In the genomic region with DNA sequence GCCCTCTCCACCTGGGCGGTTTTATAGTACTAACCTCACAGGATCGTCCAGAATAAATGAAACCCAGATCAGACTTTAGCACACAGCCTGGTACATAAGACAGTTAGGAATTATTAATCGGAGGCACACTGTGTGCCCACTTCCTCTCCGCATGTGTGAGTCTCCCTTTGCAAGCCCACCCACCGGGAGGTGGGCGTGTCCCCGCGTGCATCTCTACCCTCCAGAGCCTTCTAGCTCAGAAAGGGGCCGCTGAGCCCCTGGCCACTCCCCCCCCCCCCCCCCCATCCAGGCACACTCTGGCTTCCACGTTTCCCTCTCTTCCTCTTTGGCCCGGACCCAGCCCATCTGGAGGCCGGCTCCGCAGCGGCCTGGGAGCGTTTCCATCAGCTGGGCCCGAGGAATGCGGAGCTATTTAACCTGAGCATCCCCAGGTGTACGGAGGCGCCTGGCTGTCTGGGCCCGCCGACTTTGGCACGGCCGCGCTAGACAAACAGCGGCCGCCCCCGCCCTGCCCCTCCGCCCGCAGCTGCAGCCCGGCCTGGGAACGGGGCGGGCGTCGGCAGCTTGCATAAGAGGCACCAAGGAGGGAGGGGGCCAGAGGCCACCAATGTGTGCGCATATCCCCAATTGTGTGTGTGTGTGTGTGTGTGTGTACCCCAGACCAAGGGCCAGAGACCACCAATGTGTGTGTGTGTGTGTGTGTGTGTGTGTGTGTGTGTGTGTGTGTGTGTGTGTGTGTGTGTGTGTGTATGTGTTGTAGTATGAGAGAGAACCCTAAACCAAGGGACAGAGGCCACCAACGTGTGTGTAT, we compare ENCODE assay signal across 8 mouse cellular contexts. TPM values are rescaled to one million over a fixed set of nuclear protein-coding genes. Genes with fewer than 3 reads are reported as not detected.
DNase-seq lines count a peak whose midpoint lies in the region; ATAC-seq and TF ChIP-seq lines count a peak whose summit lies in the region.

No protein-coding gene starts in this region.

- H3K4me3 ChIP-seq in embryonic facial prominence, embryonic 13.5 days, result peak overlapping the region; percentile 86
- H3K4me3 ChIP-seq in heart, embryonic 13.5 days, result peak overlapping the region; percentile 84
- H3K4me3 ChIP-seq in kidney, postnatal 0 days (replicated peaks; ENCODE audit: low read depth, low read length), result peak overlapping the region; percentile 86

- H3K27ac ChIP-seq in embryonic facial prominence, embryonic 13.5 days, result peak overlapping the region; percentile 97
- H3K27ac ChIP-seq in heart, embryonic 13.5 days (replicated peaks), result peak overlapping the region; percentile 95
- peak overlapping the region; percentile 93 for H3K27ac ChIP-seq in kidney, postnatal 0 days

- no peaks in the 10 kb centered on the region for H3K27me3 ChIP-seq in embryonic facial prominence, embryonic 13.5 days
- no peaks in the 10 kb centered on the region for H3K27me3 ChIP-seq in heart, embryonic 13.5 days (replicated peaks)
- H3K27me3 ChIP-seq in kidney, postnatal 0 days (ENCODE audit: insufficient read depth, low read length), result no peaks in the 10 kb centered on the region

- no peaks in the 10 kb centered on the region for H3K36me3 ChIP-seq in embryonic facial prominence, embryonic 13.5 days
- H3K36me3 ChIP-seq in heart, embryonic 13.5 days, result no peaks in the 10 kb centered on the region
- H3K36me3 ChIP-seq in kidney, postnatal 0 days (ENCODE audit: insufficient read depth, low read length), result no peaks in the 10 kb centered on the region

- peak; percentile 78 for ATAC-seq in embryonic facial prominence, embryonic 13.5 days (ENCODE audit: insufficient number of reproducible peaks, insufficient read depth, low FRiP score, low TSS enrichment, low read depth)
- 0 out of 2 replicates have a peak, but pooled peaks have one; percentile 22 for ATAC-seq in heart, embryonic 13.5 days (ENCODE audit: extremely low read depth, insufficient number of reproducible peaks, low FRiP score, low TSS enrichment)
- peak; percentile 70 for ATAC-seq in kidney, postnatal 0 days (replicated peaks; ENCODE audit: low FRiP score, low read depth)
- ATAC-seq in erythroid progenitor cell, adult 5-6 weeks (replicated peaks; ENCODE audit: low FRiP score, poor library complexity, severe bottlenecking), result no peak

- DNase-seq in CD4-positive helper T cell, adult 2 months (ENCODE audit: low read depth, low spot score), result peak; percentile 49
- DNase-seq in R1 (ENCODE audit: low read depth, low spot score), result peak; percentile 65
- DNase-seq in kidney, postnatal 0 days (ENCODE audit: low spot score), result peak; percentile 89
- peak; percentile 78 for DNase-seq in lung, postnatal 25 days (ENCODE audit: low spot score)
- DNase-seq in skeletal muscle tissue, adult 2 months (ENCODE audit: low read depth, low spot score), result peak; percentile 62

- under 1% methylated on average over 36 of the region's 36 CpGs for WGBS in embryonic facial prominence, embryonic 13.5 days
- WGBS in heart, embryonic 13.5 days, result 2% methylated on average over 31 of the region's 36 CpGs
- WGBS in kidney, postnatal 0 days, result under 1% methylated on average over 36 of the region's 36 CpGs

- H3K9me3 ChIP-seq in embryonic facial prominence, embryonic 13.5 days, result no peaks in the 10 kb centered on the region
- no peaks in the 10 kb centered on the region for H3K9me3 ChIP-seq in heart, embryonic 13.5 days
- no peaks in the 10 kb centered on the region for H3K9me3 ChIP-seq in kidney, postnatal 0 days (replicated peaks; ENCODE audit: low read length)

- H3K4me2 ChIP-seq in embryonic facial prominence, embryonic 13.5 days, result peak overlapping the region; percentile 95
- peak overlapping the region; percentile 88 for H3K4me2 ChIP-seq in heart, embryonic 13.5 days
- H3K4me2 ChIP-seq in kidney, postnatal 0 days (ENCODE audit: low read length), result peak overlapping the region; percentile 74

- H3K4me1 ChIP-seq in embryonic facial prominence, embryonic 13.5 days, result peaks cover 64% of the 10 kb centered on the region
- peaks cover 69% of the 10 kb centered on the region for H3K4me1 ChIP-seq in heart, embryonic 13.5 days
- H3K4me1 ChIP-seq in kidney, postnatal 0 days (replicated peaks; ENCODE audit: insufficient read depth, low read length), result peaks cover 29% of the 10 kb centered on the region

- TF ChIP-seq CTCF in kidney, postnatal 0 days (IDR thresholded peaks at IDR 0.05; ENCODE audit: low read depth), result no peak

- H3K9ac ChIP-seq in embryonic facial prominence, embryonic 13.5 days, result peak overlapping the region; percentile 97
- peak overlapping the region; percentile 96 for H3K9ac ChIP-seq in heart, embryonic 13.5 days
- peak overlapping the region; percentile 91 for H3K9ac ChIP-seq in kidney, postnatal 0 days (ENCODE audit: low read depth, low read length)

RNA-seq across cellular contexts. Expression of gene Id1, which starts 3.2 kb away (rescaled TPM):
- polyA plus RNA-seq in embryonic facial prominence, embryonic 13.5 days (2015; fragmentation: Nextera tagmentation; extraction: Ambion mirVana), result 179 and 189 TPM in 2 replicates
- polyA plus RNA-seq in heart, embryonic 13.5 days (2015; fragmentation: Nextera tagmentation; extraction: Ambion mirVana), result 56.7 and 58.8 TPM in 2 replicates
- 170 and 194 TPM in 2 replicates for polyA plus RNA-seq in kidney, postnatal 0 days (2015; fragmentation: Nextera tagmentation; extraction: Ambion mirVana)
- total RNA-seq in erythroid progenitor cell, adult 5-6 weeks (2015; ENCODE audit: low replicate concordance), result 1.3 and 17.3 TPM in 2 replicates
- 1.6 and 2.6 TPM in 2 replicates for total RNA-seq in erythroid progenitor cell, adult 5-6 weeks (2017; ENCODE audit: low replicate concordance)

RNA-seq across cellular contexts. Expression of gene Cox4i2, which starts 14.7 kb away (rescaled TPM):
- 29.3 and 29.8 TPM in 2 replicates for polyA plus RNA-seq in embryonic facial prominence, embryonic 13.5 days (2015; fragmentation: Nextera tagmentation; extraction: Ambion mirVana)
- 11.8 and 13.4 TPM in 2 replicates for polyA plus RNA-seq in heart, embryonic 13.5 days (2015; fragmentation: Nextera tagmentation; extraction: Ambion mirVana)
- 15.8 and 16.3 TPM in 2 replicates for polyA plus RNA-seq in kidney, postnatal 0 days (2015; fragmentation: Nextera tagmentation; extraction: Ambion mirVana)
- total RNA-seq in erythroid progenitor cell, adult 5-6 weeks (2015; ENCODE audit: low replicate concordance), result 1.8 TPM in 1 of 2 replicates, not detected in the other
- total RNA-seq in erythroid progenitor cell, adult 5-6 weeks (2017; ENCODE audit: low replicate concordance), result not detected in 2 replicates

RNA-seq across cellular contexts. Expression of gene Mcts2, which starts 52.4 kb away (rescaled TPM):
- polyA plus RNA-seq in embryonic facial prominence, embryonic 13.5 days (2015; fragmentation: Nextera tagmentation; extraction: Ambion mirVana), result 37.3 and 40.7 TPM in 2 replicates
- 23.0 and 25.3 TPM in 2 replicates for polyA plus RNA-seq in heart, embryonic 13.5 days (2015; fragmentation: Nextera tagmentation; extraction: Ambion mirVana)
- 33.9 and 36.6 TPM in 2 replicates for polyA plus RNA-seq in kidney, postnatal 0 days (2015; fragmentation: Nextera tagmentation; extraction: Ambion mirVana)
- not detected in 2 replicates for total RNA-seq in erythroid progenitor cell, adult 5-6 weeks (2015; ENCODE audit: low replicate concordance)
- total RNA-seq in erythroid progenitor cell, adult 5-6 weeks (2017; ENCODE audit: low replicate concordance), result 1.7 TPM in 1 of 2 replicates, not detected in the other
